Comparison of ENCODE assay signal across 36 mouse cellular contexts in the genomic region with DNA sequence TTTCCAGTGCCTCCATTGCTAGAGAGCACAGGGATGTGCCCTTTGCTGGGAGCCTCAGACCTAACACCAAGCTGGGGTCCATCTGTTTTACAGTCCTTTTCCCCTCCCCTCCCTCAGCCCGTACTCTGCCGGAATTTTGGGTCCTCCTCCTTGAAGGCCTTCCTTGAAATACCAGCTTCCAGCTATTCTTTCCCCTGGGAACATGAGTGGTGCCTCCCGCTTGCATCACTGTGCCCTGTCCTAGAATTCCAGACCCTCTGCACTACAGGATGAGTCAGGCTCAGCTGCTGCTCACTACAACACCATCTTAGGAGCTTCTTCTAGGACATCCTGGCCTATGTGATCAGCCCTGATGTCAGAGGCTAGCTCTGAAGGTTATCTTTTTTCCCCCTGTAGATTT. TPM values are rescaled to one million over a fixed set of nuclear protein-coding genes. Genes with fewer than 3 reads are reported as not detected.
DNase-seq lines count a peak whose midpoint lies in the region; ATAC-seq lines count a peak whose summit lies in the region.
"Had no signal": no experiment of that assay in that cellular context is flagged by ENCODE, and none has a peak within 500 bp of the region (broad histone marks: within the 10 kb centered on the region; RNA-seq: fewer than 3 reads in every experiment).

No protein-coding gene starts in this region.

- H3K4me3 ChIP-seq in heart, embryonic 10.5 days, result no peak overlapping the region
- H3K4me3 ChIP-seq in heart, embryonic 12.5 days, result no peak overlapping the region
- H3K4me3 ChIP-seq: embryonic facial prominence, embryonic 10.5 days; embryonic facial prominence, embryonic 15.5 days; forebrain, embryonic 12.5 days; gastrocnemius, adult 2 months; heart, adult 2 months; hindbrain, embryonic 12.5 days; kidney, embryonic 15.5 days; limb, embryonic 13.5 days; lung, embryonic 15.5 days had no signal

- H3K27ac ChIP-seq in heart, embryonic 10.5 days, result no peak overlapping the region
- no peak overlapping the region for H3K27ac ChIP-seq in heart, embryonic 12.5 days (ENCODE audit: poor library complexity, severe bottlenecking)
- H3K27ac ChIP-seq: embryonic facial prominence, embryonic 10.5 days; embryonic facial prominence, embryonic 15.5 days; forebrain, embryonic 12.5 days; gastrocnemius, adult 2 months; heart, adult 2 months; hindbrain, embryonic 12.5 days; kidney, embryonic 15.5 days; limb, embryonic 13.5 days; lung, embryonic 15.5 days had no signal

- no peaks in the 10 kb centered on the region for H3K9me3 ChIP-seq in heart, embryonic 10.5 days
- H3K9me3 ChIP-seq in heart, embryonic 12.5 days (replicated peaks), result no peaks in the 10 kb centered on the region
- H3K9me3 ChIP-seq: embryonic facial prominence, embryonic 10.5 days; embryonic facial prominence, embryonic 15.5 days; forebrain, embryonic 12.5 days; hindbrain, embryonic 12.5 days; kidney, embryonic 15.5 days; limb, embryonic 13.5 days; lung, embryonic 15.5 days had no signal

- H3K36me3 ChIP-seq in heart, embryonic 10.5 days, result no peaks in the 10 kb centered on the region
- H3K36me3 ChIP-seq in heart, embryonic 12.5 days, result no peaks in the 10 kb centered on the region
- H3K36me3 ChIP-seq: embryonic facial prominence, embryonic 10.5 days; embryonic facial prominence, embryonic 15.5 days; forebrain, embryonic 12.5 days; hindbrain, embryonic 12.5 days; kidney, embryonic 15.5 days; limb, embryonic 13.5 days; lung, embryonic 15.5 days had no signal

- H3K4me2 ChIP-seq in heart, embryonic 12.5 days, result no peak overlapping the region
- H3K4me2 ChIP-seq: embryonic facial prominence, embryonic 15.5 days; forebrain, embryonic 12.5 days; hindbrain, embryonic 12.5 days; kidney, embryonic 15.5 days; limb, embryonic 13.5 days; liver, embryonic 11.5 days; lung, embryonic 15.5 days; midbrain, embryonic 11.5 days had no signal

- WGBS in heart, embryonic 10.5 days, result 65% methylated on average over 3 of the region's 3 CpGs
- 66% methylated on average over 3 of the region's 3 CpGs for WGBS in heart, embryonic 12.5 days

- no peaks in the 10 kb centered on the region for H3K4me1 ChIP-seq in heart, embryonic 10.5 days
- no peaks in the 10 kb centered on the region for H3K4me1 ChIP-seq in heart, embryonic 12.5 days (replicated peaks)
- H3K4me1 ChIP-seq: embryonic facial prominence, embryonic 10.5 days; embryonic facial prominence, embryonic 15.5 days; forebrain, embryonic 12.5 days; hindbrain, embryonic 12.5 days; limb, embryonic 13.5 days; lung, embryonic 15.5 days had no signal

- peaks cover 8% of the 10 kb centered on the region; the same call in 1 of the 2 replicates for H3K27me3 ChIP-seq in heart, embryonic 10.5 days (ENCODE audit: insufficient read depth, poor library complexity, severe bottlenecking)
- peaks cover 20% of the 10 kb centered on the region for H3K27me3 ChIP-seq in heart, embryonic 12.5 days (replicated peaks)
- H3K27me3 ChIP-seq: embryonic facial prominence, embryonic 15.5 days; forebrain, embryonic 12.5 days; hindbrain, embryonic 12.5 days; kidney, embryonic 15.5 days; limb, embryonic 13.5 days; lung, embryonic 15.5 days had no signal

- peak; percentile 64 for DNase-seq in heart, embryonic 10.5 days (ENCODE audit: low spot score)
- peak; percentile 1 for DNase-seq in layer of hippocampus, adult 9-11 months
- DNase-seq in layer of hippocampus, adult 11-12 months (ENCODE audit: low spot score), result no peak
- peak; percentile 2 for DNase-seq in right cerebral cortex, adult 2 months (ENCODE audit: low spot score in 2 of 2)
- DNase-seq in right cerebral cortex, postnatal 4 days, result no peak
- peak; percentile 29 for DNase-seq in brain, adult 2 months (ENCODE audit: low read depth, low spot score)
- DNase-seq in lung, postnatal 10 days, result no peak
- DNase-seq: adrenal gland, adult 8-10 months; B cell, adult 2 months; cerebellum, adult 8-10 months; forebrain, postnatal 0 days; gastrocnemius, adult 2 months; gastrocnemius, postnatal 36 days; heart, adult 2 months; heart, postnatal 14 days; kidney, adult 11 months; kidney, postnatal 25 days; lung, postnatal 36 days; right cerebral cortex, postnatal 14 days; spleen, adult 18-20 months; thymus, adult 2 months; thymus, postnatal 4 days had no signal

- no peak overlapping the region for H3K9ac ChIP-seq in heart, embryonic 12.5 days
- H3K9ac ChIP-seq: embryonic facial prominence, embryonic 15.5 days; forebrain, embryonic 12.5 days; forebrain, postnatal 0 days; hindbrain, embryonic 12.5 days; kidney, embryonic 15.5 days; limb, embryonic 13.5 days; lung, embryonic 15.5 days had no signal

- no peak for ATAC-seq in heart, embryonic 12.5 days (ENCODE audit: insufficient number of reproducible peaks, low FRiP score)
- ATAC-seq: forebrain, postnatal 0 days; midbrain, embryonic 16.5 days had no signal

RNA-seq across cellular contexts. Expression of a gene that starts 8.6 kb away (rescaled TPM):
- polyA plus RNA-seq in heart, embryonic 10.5 days (2016; fragmentation: Nextera tagmentation; extraction: Ambion mirVana), result 0.30 and 0.83 TPM in 2 replicates
- 0.22 and 0.38 TPM in 2 replicates for polyA plus RNA-seq in heart, embryonic 12.5 days (2016; fragmentation: Nextera tagmentation; extraction: Ambion mirVana)

RNA-seq across cellular contexts. Expression of a gene that starts 44.6 kb away (rescaled TPM):
- not detected in 2 replicates for polyA plus RNA-seq in heart, embryonic 10.5 days (2016; fragmentation: Nextera tagmentation; extraction: Ambion mirVana)
- not detected in 2 replicates for polyA plus RNA-seq in heart, embryonic 12.5 days (2016; fragmentation: Nextera tagmentation; extraction: Ambion mirVana)
- polyA plus RNA-seq: embryonic facial prominence, embryonic 10.5 days; embryonic facial prominence, embryonic 15.5 days; forebrain, embryonic 12.5 days; heart, adult 2 months; heart, embryonic 14.5 days; hindbrain, embryonic 12.5 days; kidney, embryonic 15.5 days; limb, embryonic 13.5 days; liver, embryonic 11.5 days; liver, embryonic 16.5 days; midbrain, embryonic 11.5 days; stomach, embryonic 16.5 days; thymus, adult 2 months had no signal

RNA-seq across cellular contexts. Expression of a gene that starts 51.4 kb away (rescaled TPM):
- polyA plus RNA-seq in heart, embryonic 10.5 days (2016; fragmentation: Nextera tagmentation; extraction: Ambion mirVana), result 1.00 and 1.1 TPM in 2 replicates
- 1.0 and 1.6 TPM in 2 replicates for polyA plus RNA-seq in heart, embryonic 12.5 days (2016; fragmentation: Nextera tagmentation; extraction: Ambion mirVana)
- polyA plus RNA-seq: liver, embryonic 11.5 days had no signal

Comparison
In these comparisons a context has a peak if more than half of its experiments do, and no peak if none do; other contexts are left out.
1. DNase-seq: peak in heart, embryonic 10.5 days (single experiment), layer of hippocampus, adult 9-11 months (single experiment), right cerebral cortex, adult 2 months (2 of 2) and brain, adult 2 months (single experiment); none in layer of hippocampus, adult 11-12 months (single experiment), right cerebral cortex, postnatal 4 days (single experiment) and lung, postnatal 10 days (single experiment).